Mouse (Mus musculus): Measurements from ENCODE around the gene Srcin1.

Gene Srcin1

GRCm38 (mm10) chr11:97509058-97509457, 66.9 kb downstream of the Srcin1 start:
- no peak for DNase-seq (ENCODE audit: low read depth, low spot score)

GRCm38 (mm10) chr11:97508198-97508597, 67.8 kb downstream of the Srcin1 start:
- DNase-seq (ENCODE audit: low read depth, low spot score): no peak

DNA sequence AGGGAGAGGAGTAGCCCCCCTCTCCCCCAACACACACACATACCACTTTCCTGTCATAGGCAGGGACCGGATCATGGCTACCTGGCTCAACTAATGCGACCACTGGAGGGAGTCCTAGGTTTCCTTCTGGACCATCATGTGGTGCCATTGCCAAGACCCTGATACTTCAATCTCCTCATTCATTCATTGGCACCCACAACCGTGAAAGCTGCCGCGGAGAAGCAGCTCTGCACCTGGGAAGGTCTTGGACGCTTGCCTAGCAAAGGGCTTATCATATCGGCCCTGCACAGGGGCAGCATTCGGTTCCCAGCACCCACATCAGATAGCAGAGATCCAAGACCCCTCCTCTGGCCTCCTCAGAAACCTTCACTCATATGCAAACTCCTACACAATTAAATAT, 69.7 kb downstream of the Srcin1 start:
- DNase-seq (ENCODE audit: low read depth, low spot score): no peak

DNA sequence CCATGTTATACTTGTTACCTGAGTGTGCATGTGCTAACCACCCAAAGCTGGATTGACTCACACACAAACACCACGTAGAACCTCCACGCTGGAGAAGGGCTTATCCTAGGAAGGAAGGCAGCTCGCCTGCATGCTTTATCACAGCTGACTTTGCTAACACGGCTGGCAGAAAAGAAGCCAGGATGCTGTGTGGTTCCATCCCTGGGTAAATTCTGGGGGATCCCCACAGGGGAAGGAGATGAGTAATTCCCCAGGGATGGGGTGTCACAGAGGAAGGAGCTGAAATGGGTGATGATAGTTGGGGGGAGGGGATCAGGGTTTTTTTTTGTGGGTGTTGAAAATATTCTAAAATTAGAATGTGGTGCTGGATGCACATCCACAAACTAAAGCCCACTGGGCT, 70.2 kb downstream of the Srcin1 start:
- no peak for DNase-seq (ENCODE audit: low read depth, low spot score)

GRCm38 (mm10) chr11:97502846-97503245, 73.1 kb downstream of the Srcin1 start:
- DNase-seq (ENCODE audit: low read depth, low spot score): no peak

GRCm38 (mm10) chr11:97502383-97502782, 73.6 kb downstream of the Srcin1 start:
- DNase-seq (ENCODE audit: low read depth, low spot score): no peak

DNA sequence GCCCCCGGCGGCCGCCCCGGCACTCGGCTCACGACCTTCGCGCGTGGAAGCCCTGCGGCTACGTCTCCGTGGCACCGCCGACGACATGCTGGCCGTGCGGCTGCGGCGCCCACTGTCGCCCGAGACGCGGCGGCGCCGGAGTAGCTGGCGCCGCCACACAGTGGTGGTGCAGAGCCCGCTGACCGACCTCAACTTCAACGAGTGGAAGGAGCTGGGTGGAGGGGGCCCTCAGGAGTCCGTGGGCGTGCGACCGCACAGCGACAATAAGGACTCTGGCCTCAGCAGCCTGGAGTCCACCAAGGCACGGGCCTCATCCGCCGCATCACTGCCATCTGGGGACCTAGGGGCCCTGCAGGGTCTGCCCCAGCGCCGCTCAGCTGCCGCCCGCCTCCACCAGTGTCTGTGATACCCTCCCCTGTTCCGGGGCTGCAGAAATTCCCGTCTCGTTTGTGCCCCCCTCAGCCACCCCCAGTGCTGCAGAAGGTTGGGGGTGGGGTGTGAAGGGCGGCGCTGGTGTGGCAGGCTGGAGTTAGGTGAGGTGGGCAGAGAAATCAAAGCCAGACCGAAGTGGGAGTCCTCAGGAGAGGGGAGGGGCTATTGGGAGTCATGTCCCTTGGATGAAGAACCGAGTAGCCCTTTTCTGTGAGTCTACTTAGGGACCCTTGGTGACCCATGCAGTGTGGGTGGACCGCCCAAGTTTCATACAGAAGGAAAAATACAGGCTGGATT, 75.1 kb downstream of the Srcin1 start:
- DNase-seq (ENCODE audit: low read depth, low spot score): no peak

DNA sequence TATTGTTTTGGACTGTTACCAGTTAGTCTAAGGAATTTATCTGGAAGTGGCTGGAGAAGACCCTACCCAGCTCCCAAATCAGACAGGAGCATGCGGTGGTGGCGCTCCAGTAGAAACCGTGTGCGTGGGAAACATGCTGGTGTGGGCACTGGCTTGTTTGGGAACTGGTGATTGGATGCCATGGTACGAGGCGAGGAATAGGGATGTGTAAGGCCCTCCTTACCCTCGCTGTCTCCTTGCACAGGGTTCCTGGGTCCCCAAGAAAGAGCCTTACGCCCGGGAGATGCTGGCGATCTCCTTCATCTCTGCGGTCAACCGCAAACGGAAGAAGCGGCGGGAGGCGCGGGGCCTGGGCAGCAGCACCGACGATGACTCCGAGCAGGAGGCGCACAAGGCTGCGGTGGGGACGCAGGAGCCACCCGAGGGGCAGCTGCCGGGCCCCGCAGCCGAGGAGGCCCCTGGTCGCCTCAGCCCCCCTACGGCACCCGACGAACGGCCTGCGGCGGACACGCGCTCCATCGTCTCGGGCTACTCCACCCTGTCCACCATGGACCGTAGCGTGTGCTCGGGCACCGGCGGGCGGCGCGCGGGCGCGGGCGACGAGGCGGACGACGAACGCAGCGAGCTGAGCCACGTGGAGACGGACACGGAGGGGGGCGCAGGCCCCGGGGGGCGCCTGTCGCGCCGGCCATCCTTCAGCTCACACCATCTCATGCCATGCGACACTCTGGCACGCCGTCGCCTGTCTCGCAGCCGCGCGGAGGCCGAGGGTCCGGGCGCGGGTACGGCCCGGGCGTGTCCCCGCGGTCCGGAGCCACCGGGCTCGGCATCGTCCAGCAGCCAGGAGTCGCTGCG, 75.9 kb downstream of the Srcin1 start, which contains the start of gene 4933428G20Rik:
4933428G20Rik (minus strand) TSS at position 476 of the 855 bp plus-strand sequence.
- DNase-seq (ENCODE audit: low read depth, low spot score): no peak

GRCm38 (mm10) chr11:97497543-97497942, 78.4 kb downstream of the Srcin1 start:
- no peak for DNase-seq (ENCODE audit: low read depth, low spot score)

DNA sequence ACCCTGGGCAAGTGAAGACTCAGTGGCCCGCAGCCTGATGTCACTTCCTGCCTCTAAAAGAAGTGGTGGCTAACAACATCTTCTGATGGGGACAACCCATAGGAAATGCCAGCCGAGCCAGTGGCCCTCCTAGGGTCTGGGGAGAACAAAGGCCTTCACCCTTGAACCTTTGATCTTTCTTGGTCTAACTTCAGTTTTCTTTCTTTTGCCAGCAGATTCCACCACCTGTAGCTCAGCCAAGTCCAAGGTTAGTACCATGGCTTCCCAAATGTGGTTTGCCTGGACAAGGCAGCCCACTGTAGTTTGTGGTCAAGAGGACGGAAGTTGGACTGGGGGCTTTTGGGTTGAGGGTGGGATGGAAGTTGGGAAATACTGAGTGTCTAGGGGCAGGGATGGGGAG, 83.2 kb downstream of the Srcin1 start:
- DNase-seq (ENCODE audit: low read depth, low spot score): no peak

GRCm38 (mm10) chr11:97491640-97492039, 84.3 kb downstream of the Srcin1 start:
- DNase-seq (ENCODE audit: low read depth, low spot score): no peak

GRCm38 (mm10) chr11:97489589-97490324, 86.2 kb downstream of the Srcin1 start:
- DNase-seq (ENCODE audit: low read depth, low spot score): peak; percentile 75

DNA sequence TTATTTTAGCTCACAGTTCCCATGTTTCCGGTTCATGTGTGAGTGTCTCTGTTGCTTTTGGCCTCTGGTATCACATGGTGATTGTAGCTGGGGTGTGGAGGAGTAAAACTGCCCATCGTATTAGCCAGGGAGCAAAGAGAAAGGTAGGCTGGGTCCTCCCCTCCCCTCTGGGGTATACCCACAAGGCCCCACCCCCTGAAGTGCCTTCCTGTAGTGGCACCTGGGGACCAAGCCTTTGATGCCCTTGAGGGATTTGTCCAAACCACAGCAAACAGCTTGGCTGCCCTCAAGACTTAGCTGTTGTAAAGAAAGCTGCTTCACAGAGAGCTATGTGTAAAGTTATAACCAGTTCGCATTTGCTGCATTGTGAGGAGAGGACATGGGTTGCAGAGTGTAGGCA, 88.3 kb downstream of the Srcin1 start:
- no peak for DNase-seq (ENCODE audit: low read depth, low spot score)

DNA sequence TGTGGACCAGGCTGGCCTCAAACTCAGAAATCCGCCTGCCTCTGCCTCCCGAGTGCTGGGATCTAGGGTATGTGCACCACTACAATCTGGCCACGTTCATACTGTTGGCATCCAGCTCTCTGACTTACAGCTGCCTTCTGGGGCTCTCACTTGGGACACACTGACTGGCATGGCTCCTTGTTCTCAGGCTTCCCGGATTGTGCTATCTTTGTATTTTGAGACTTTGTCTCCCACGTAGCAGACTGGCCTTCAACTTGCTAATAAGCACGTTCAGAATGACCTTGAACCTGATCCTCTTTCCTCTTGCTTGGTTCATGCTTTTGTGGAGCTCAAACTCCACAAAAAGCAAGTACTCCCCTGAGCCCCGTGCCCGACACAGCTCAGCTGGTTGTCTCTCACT, 90.3 kb downstream of the Srcin1 start:
- DNase-seq (ENCODE audit: low read depth, low spot score): no peak

DNA sequence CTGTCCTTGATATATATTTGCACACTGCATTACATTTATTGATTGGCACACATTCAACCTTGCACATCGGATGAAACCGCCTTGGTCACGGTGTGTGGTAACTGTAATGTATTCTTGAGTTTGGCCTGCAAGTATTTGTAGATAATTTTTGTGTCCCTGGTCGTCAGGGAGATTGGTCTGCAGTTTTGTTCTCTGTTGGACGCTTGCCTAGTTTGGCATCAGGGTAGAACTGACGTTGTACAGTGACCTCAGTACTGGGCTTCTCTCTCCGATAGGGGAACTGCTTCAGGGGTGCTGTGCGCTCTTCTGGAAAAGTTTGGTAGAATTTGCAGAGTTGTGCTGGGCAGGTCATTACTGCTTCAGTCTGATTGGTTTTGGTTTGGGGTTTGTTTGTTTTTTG, 96.2 kb downstream of the Srcin1 start:
- no peak for DNase-seq (ENCODE audit: low read depth, low spot score)

GRCm38 (mm10) chr11:97479085-97479484, 96.9 kb downstream of the Srcin1 start:
- DNase-seq (ENCODE audit: low read depth, low spot score): no peak

GRCm38 (mm10) chr11:97478345-97478744, 97.6 kb downstream of the Srcin1 start:
- no peak for DNase-seq (ENCODE audit: low read depth, low spot score)

DNA sequence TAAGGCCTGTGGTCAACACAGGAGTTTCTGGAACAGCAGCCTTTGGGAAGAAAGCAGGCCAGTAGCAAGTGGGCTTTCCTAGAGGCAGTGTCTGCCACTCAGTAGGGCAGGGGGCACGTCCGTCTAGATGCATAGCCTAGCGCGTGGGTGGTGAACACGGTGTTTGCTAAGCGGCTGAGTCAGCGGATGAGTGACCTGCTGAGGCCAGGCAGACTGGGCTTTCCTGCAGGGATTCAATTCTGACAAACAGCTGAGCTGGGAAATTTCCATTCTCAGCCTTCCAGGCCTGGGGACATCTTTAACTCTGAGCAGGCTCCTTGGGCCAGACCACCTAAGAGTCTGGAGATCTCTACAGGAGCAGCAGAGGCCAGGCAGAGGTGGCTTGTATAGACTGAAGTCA, 98.6 kb downstream of the Srcin1 start:
- DNase-seq (ENCODE audit: low read depth, low spot score): no peak

- peak; percentile 72 for DNase-seq (ENCODE audit: low read depth, low spot score)
Observed at GRCm38 (mm10) chr11:97476334-97477095, 99.5 kb downstream of the Srcin1 start.

DNA sequence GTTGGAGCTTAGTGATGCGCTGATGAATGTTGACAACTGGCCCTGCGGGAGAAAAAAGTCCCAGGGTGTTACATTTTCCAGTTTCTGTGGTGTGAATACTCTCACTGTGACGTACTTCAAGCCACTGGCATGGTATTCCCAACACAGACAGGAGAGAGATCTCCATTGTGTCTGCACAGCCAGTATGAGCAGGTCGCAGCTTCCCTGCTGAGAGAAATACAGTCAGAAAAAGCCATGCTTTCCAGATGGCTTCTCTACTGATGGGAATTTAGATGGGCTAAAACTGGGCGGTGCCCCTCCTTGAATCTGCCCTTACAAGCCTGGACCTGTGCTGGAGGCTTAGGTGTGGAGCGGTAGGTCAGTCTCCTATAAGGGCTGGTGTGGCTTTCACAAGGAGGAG, 104.7 kb downstream of the Srcin1 start:
- DNase-seq (ENCODE audit: low read depth, low spot score): no peak

- no peak for DNase-seq (ENCODE audit: low read depth, low spot score)
Observed at GRCm38 (mm10) chr11:97469828-97470227, 106.2 kb downstream of the Srcin1 start.

Measured in retina, postnatal 7 days (tissue).